ENCODE assay signal across 14 mouse cellular contexts in genomic region chr4:134564093-134564492, GRCm38 (mm10). TPM values are rescaled to one million over a fixed set of nuclear protein-coding genes. Genes with fewer than 3 reads are reported as not detected.
"Had no signal": no experiment of that assay in that cellular context is flagged by ENCODE, and none has a peak within 500 bp of the region (broad histone marks: within the 10 kb centered on the region; RNA-seq: fewer than 3 reads in every experiment).

No protein-coding gene starts in this region.

- H3K27ac ChIP-seq: midbrain, embryonic 12.5 days; neural tube, embryonic 12.5 days; stomach, embryonic 15.5 days had no signal

- H3K27me3 ChIP-seq: midbrain, embryonic 12.5 days; stomach, embryonic 15.5 days had no signal

- H3K9me3 ChIP-seq: midbrain, embryonic 12.5 days; neural tube, embryonic 12.5 days; stomach, embryonic 15.5 days had no signal

- H3K4me1 ChIP-seq: stomach, embryonic 15.5 days had no signal

- DNase-seq: lung, adult 18-20 months; lung, embryonic 14.5 days; lung, postnatal 10 days; lung, postnatal 4 days; midbrain, embryonic 14.5 days; right cerebral cortex, postnatal 14 days; thymus, adult 18-20 months; thymus, postnatal 14 days; thymus, postnatal 36 days had no signal

- H3K4me2 ChIP-seq: lung, embryonic 14.5 days; midbrain, embryonic 12.5 days; neural tube, embryonic 12.5 days; stomach, embryonic 15.5 days had no signal

- H3K36me3 ChIP-seq: midbrain, embryonic 12.5 days; stomach, embryonic 15.5 days had no signal

- H3K4me3 ChIP-seq: midbrain, embryonic 12.5 days; neural tube, embryonic 12.5 days; stomach, embryonic 15.5 days had no signal

- H3K9ac ChIP-seq: lung, embryonic 14.5 days; midbrain, embryonic 12.5 days; neural tube, embryonic 12.5 days; stomach, embryonic 15.5 days had no signal

RNA-seq across cellular contexts. Expression of gene Aunip, which starts 53.3 kb away (rescaled TPM):
- total RNA-seq: monocyte, adult 5-6 weeks; neutrophil, adult 5-6 weeks had no signal
